Mouse (Mus musculus) MEL (cell line): ENCODE data around the gene 4930544D05Rik.
"Not testable (repeated sequence)": the region's sequence is repeated elsewhere in the genome, so short reads cannot be mapped to it uniquely, and the experiment has no call there.

Source experiments
- CHD2 ChIP-seq: IDR thresholded peaks from 2 replicates; pipeline ENCODE4 v1.6.1; 2011; ENCODE audit warnings: low read length, improper control_type of control experiment
- CTCF ChIP-seq, 3 experiments: IDR thresholded peaks in 2 of 3; conservative IDR thresholded peaks in 1 of 3; 2 replicates each; pipeline ENCODE4 v1.5.1; 2011 to 2012; ENCODE audit warnings: low read length in 3 of 3, low read depth in 2 of 3, mild to moderate bottlenecking in 2 of 3, improper control_type of control experiment in 1 of 3, inconsistent platforms in 1 of 3, mixed read lengths in 1 of 3, moderate library complexity in 1 of 3; ENCODE audit not compliant: control insufficient read depth in 1 of 3, insufficient read depth in 1 of 3, poor library complexity in 1 of 3, severe bottlenecking in 1 of 3
- JUND ChIP-seq: IDR thresholded peaks from 2 replicates; pipeline ENCODE4 v1.6.1; 2011; ENCODE audit warnings: low read depth, mild to moderate bottlenecking, improper control_type of control experiment, low read length
- POLR2A ChIP-seq, 2 experiments: IDR thresholded peaks; 2 replicates each; pipeline ENCODE4 v1.6.1; 2011 to 2012; ENCODE audit warnings: low read length in 2 of 2, mild to moderate bottlenecking in 2 of 2, control low read depth in 1 of 2, improper control_type of control experiment in 1 of 2, low read depth in 1 of 2, moderate library complexity in 1 of 2; ENCODE audit not compliant: control insufficient read depth in 1 of 2, insufficient read depth in 1 of 2, poor library complexity in 1 of 2
- TAL1 ChIP-seq: IDR thresholded peaks from 2 replicates; pipeline ENCODE4 v1.6.1; 2012; ENCODE audit warnings: mild to moderate bottlenecking, inconsistent platforms, low read length, moderate library complexity, mixed read lengths
- USF1 ChIP-seq: IDR thresholded peaks from 2 replicates; pipeline ENCODE4 v1.6.1; 2014; ENCODE audit warnings: low read depth, mild to moderate bottlenecking, inconsistent platforms, low read length, improper control_type of control experiment, moderate library complexity

DNA sequence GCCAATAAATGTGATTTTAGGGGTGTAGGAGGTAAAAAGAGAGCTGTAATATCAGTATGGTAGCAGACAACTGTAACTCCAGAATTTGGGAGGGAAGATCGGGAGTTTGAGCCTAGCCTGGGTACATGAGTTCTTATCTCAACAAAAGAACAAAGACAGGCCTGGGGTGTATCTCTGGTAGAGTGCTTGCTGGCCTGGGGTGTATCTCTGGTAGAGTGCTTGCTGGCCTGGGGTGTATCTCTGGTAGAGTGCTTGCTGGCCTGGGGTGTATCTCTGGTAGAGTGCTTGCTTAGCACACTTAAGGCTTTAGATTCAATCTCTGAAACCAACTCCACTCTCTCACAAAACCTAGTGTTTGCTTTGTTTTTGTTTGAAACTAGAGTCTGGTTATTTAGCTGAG, 45.0 kb upstream of the 4930544D05Rik start:
- not testable (repeated sequence) for TF ChIP-seq CTCF (IDR thresholded peaks at IDR 0.05 in 2 of 3, conservative IDR thresholded peaks at IDR 0.05 in 1 of 3; ENCODE audit: control insufficient read depth in 1 of 3, insufficient read depth in 1 of 3, low read depth in 2 of 3, low read length in 3 of 3, poor library complexity in 1 of 3, severe bottlenecking in 1 of 3); CHD2; POLR2A (IDR thresholded peaks at IDR 0.05; ENCODE audit: control insufficient read depth in 1 of 2, insufficient read depth in 1 of 2, low read depth in 1 of 2, low read length in 2 of 2, poor library complexity in 1 of 2); TAL1; JUND; USF1
